Mouse (Mus musculus) heart, adult 11 months (tissue): ENCODE measurements around the gene Ppif.

Source experiments
- DNase-seq: peaks from one replicate; pipeline ENCODE4 v3.0.0; 2022

Ppif gene

GRCm38 (mm10) chr14:25739957-25740565, 46.1 kb downstream of the Ppif start:
- peak; percentile 91 for DNase-seq

GRCm38 (mm10) chr14:25741211-25741610, 47.3 kb downstream of the Ppif start:
- DNase-seq = peak; percentile 92

GRCm38 (mm10) chr14:25741840-25742367, 48.0 kb downstream of the Ppif start:
- DNase-seq = no peak

GRCm38 (mm10) chr14:25742943-25743342, 49.0 kb downstream of the Ppif start:
- DNase-seq = peak; percentile 92

GRCm38 (mm10) chr14:25745365-25746184, 51.6 kb downstream of the Ppif start:
- peak; percentile 96 for DNase-seq

GRCm38 (mm10) chr14:25746371-25746770, 52.4 kb downstream of the Ppif start:
- peak; percentile 95 for DNase-seq

GRCm38 (mm10) chr14:25746971-25747945, 53.3 kb downstream of the Ppif start:
- DNase-seq = peak; percentile 98

- peak; percentile 93 for DNase-seq
Observed at GRCm38 (mm10) chr14:25747996-25748756, 54.2 kb downstream of the Ppif start.

- DNase-seq = peak; percentile 98
Observed at GRCm38 (mm10) chr14:25749143-25749909, 55.4 kb downstream of the Ppif start.
